Mouse (Mus musculus): ENCODE results near the gene Iqschfp.
A peak's percentile ranks its signal among the peaks of the same experiment; 100 is the strongest.

Gene Iqschfp

GRCm38 (mm10) chr3:67892026-67892705 lies at the start of gene Iqschfp, which contains the start of gene Iqcj:
Gene Iqschfp (plus strand): TSS chr3:67892232.
Gene Iqcj (plus strand): TSS chr3:67892220.
- no peak for DNase-seq

GRCm38 (mm10) chr3:67852397-67852796 lies 39.6 kb upstream of the Iqschfp start:
- no peak for DNase-seq

- no peak for DNase-seq
Measured at GRCm38 (mm10) chr3:67861524-67861923, 30.5 kb upstream of the Iqschfp start.

GRCm38 (mm10) chr3:67867420-67868065 lies 24.5 kb upstream of the Iqschfp start:
- DNase-seq, result no peak

- no peak for DNase-seq
Measured at GRCm38 (mm10) chr3:67869424-67869823, 22.6 kb upstream of the Iqschfp start.

- DNase-seq, result no peak
Measured at GRCm38 (mm10) chr3:67877253-67877652, 14.8 kb upstream of the Iqschfp start.

GRCm38 (mm10) chr3:67884335-67884734 lies 7.7 kb upstream of the Iqschfp start:
- DNase-seq, result no peak

- no peak for DNase-seq
Measured at GRCm38 (mm10) chr3:67886176-67886575, 5.9 kb upstream of the Iqschfp start.

- no peak for DNase-seq
Measured at GRCm38 (mm10) chr3:67887251-67887650, 4.8 kb upstream of the Iqschfp start.

- no peak for DNase-seq
Measured at GRCm38 (mm10) chr3:67892768-67893167, 736 bp downstream of the Iqschfp start.

GRCm38 (mm10) chr3:67902517-67902916 lies 10.5 kb downstream of the Iqschfp start:
- no peak for DNase-seq

- DNase-seq, result no peak
Measured at GRCm38 (mm10) chr3:67908586-67908985, 16.6 kb downstream of the Iqschfp start.

- DNase-seq, result no peak
Measured at GRCm38 (mm10) chr3:67918098-67918497, 26.1 kb downstream of the Iqschfp start.

GRCm38 (mm10) chr3:67918634-67919259 lies 26.7 kb downstream of the Iqschfp start:
- no peak for DNase-seq

GRCm38 (mm10) chr3:67923095-67923494 lies 31.1 kb downstream of the Iqschfp start:
- DNase-seq, result no peak

GRCm38 (mm10) chr3:67925453-67925852 lies 33.4 kb downstream of the Iqschfp start:
- DNase-seq, result no peak

GRCm38 (mm10) chr3:67930424-67931133 lies 38.5 kb downstream of the Iqschfp start:
- no peak for DNase-seq

GRCm38 (mm10) chr3:67931181-67931580 lies 39.1 kb downstream of the Iqschfp start:
- DNase-seq, result no peak

- no peak for DNase-seq
Measured at GRCm38 (mm10) chr3:67931914-67932313, 39.9 kb downstream of the Iqschfp start.

GRCm38 (mm10) chr3:67935829-67936228 lies 43.8 kb downstream of the Iqschfp start:
- DNase-seq, result no peak

- no peak for DNase-seq
Measured at GRCm38 (mm10) chr3:67947000-67947399, 55.0 kb downstream of the Iqschfp start.

- no peak for DNase-seq
Measured at GRCm38 (mm10) chr3:67952517-67952940, 60.5 kb downstream of the Iqschfp start.

GRCm38 (mm10) chr3:67954459-67955065 lies 62.5 kb downstream of the Iqschfp start:
- DNase-seq, result peak; percentile 5

Measured in lung, postnatal 10 days (tissue).